Mouse (Mus musculus) embryonic facial prominence, embryonic 10.5 days (tissue): ENCODE measurements around the gene Ankrd11. TPM values are rescaled to one million over a fixed set of nuclear protein-coding genes. Genes with fewer than 3 reads are reported as not detected.

Source experiments
- DNase-seq: peaks from one replicate; pipeline ENCODE4 v3.0.0-alpha.2; 2017; ENCODE audit warnings: low spot score
- H3K27ac ChIP-seq: fragments of 300-500 bp; sonication (generic); replicated peaks from 2 replicates; pipeline ENCODE4 v1.5.1; 2016; ENCODE audit warnings: mild to moderate bottlenecking
- H3K27me3 ChIP-seq: fragments of 300-500 bp; sonication (generic); replicated peaks from 2 replicates; pipeline ENCODE4 v1.6.1; 2016; ENCODE audit warnings: low read depth, mild to moderate bottlenecking; ENCODE audit not compliant: poor library complexity, severe bottlenecking
- H3K36me3 ChIP-seq: fragments of 300-500 bp; sonication (generic); replicated peaks from 2 replicates; pipeline ENCODE4 v1.6.1; 2016; ENCODE audit warnings: mild to moderate bottlenecking, moderate library complexity
- H3K4me1 ChIP-seq: fragments of 300-500 bp; sonication (generic); 2 replicates; pipeline ENCODE4 v1.6.1; 2016
- H3K4me3 ChIP-seq: fragments of 300-500 bp; sonication (generic); 2 replicates; pipeline ENCODE4 v1.5.1; 2016; ENCODE audit warnings: mild to moderate bottlenecking, moderate library complexity
- H3K9me3 ChIP-seq: fragments of 300-500 bp; sonication (generic); 2 replicates; pipeline ENCODE4 v1.6.1; 2016; ENCODE audit warnings: mild to moderate bottlenecking
- WGBS: fragments of 180-500 bp; shearing (Covaris S2); methylation state at CpG from one replicate; pipeline ENCODE4 v1.1.7; 2016; 5-methylcytosine and 5-hydroxymethylcytosine counted together
- polyA plus RNA-seq: library from polyadenylated mRNA; unstranded; fragments of >200 nt; fragmentation: Nextera tagmentation; extraction: Ambion mirVana; gene quantifications from 2 replicates; pipeline ENCODE4 v1.2.1, GENCODE M21; 2016

Ankrd11 gene
- polyA plus RNA-seq, 1 experiment from 2014 or later, result 41.2 TPM

GRCm38 (mm10) chr8:122904496-122904895 lies 137.6 kb downstream of the Ankrd11 start:
- Histone ChIP-seq H3K27ac (no peak overlapping the region), H3K4me1 (0 out of 2 replicates have a peak, but pooled peaks cover 8% of the 10 kb centered on the region), H3K27me3 (no peaks in the 10 kb centered on the region), H3K36me3 (peaks cover 69% of the 10 kb centered on the region), H3K9me3 (no peaks in the 10 kb centered on the region), H3K4me3 (no peak overlapping the region)
- no peak for DNase-seq
- 92% methylated on average over 11 of the region's 11 CpGs for WGBS

GRCm38 (mm10) chr8:122903002-122903401 lies 139.1 kb downstream of the Ankrd11 start:
- Histone ChIP-seq H3K27me3 (no peaks in the 10 kb centered on the region), H3K4me3 (no peak overlapping the region), H3K4me1 (0 out of 2 replicates have a peak, but pooled peaks cover 8% of the 10 kb centered on the region), H3K27ac (no peak overlapping the region), H3K36me3 (peaks cover 73% of the 10 kb centered on the region), H3K9me3 (no peaks in the 10 kb centered on the region)
- no peak for DNase-seq
- 57% methylated on average over 5 of the region's 5 CpGs for WGBS

GRCm38 (mm10) chr8:122902581-122902980 lies 139.5 kb downstream of the Ankrd11 start:
- 71% methylated on average over 3 of the region's 3 CpGs for WGBS
- H3K4me3 ChIP-seq, result no peak overlapping the region
- DNase-seq, result no peak
- H3K4me1 ChIP-seq, result 0 out of 2 replicates have a peak, but pooled peaks cover 8% of the 10 kb centered on the region
- no peaks in the 10 kb centered on the region for H3K9me3 ChIP-seq
- H3K36me3 ChIP-seq, result peaks cover 73% of the 10 kb centered on the region
- no peak overlapping the region for H3K27ac ChIP-seq
- no peaks in the 10 kb centered on the region for H3K27me3 ChIP-seq

GRCm38 (mm10) chr8:122901892-122902515 lies 140.1 kb downstream of the Ankrd11 start:
- Histone ChIP-seq H3K27me3 (no peaks in the 10 kb centered on the region), H3K4me3 (no peak overlapping the region), H3K27ac (no peak overlapping the region), H3K36me3 (peaks cover 73% of the 10 kb centered on the region), H3K4me1 (0 out of 2 replicates have a peak, but pooled peaks cover 8% of the 10 kb centered on the region), H3K9me3 (no peaks in the 10 kb centered on the region)
- DNase-seq, result no peak
- WGBS, result 90% methylated on average over 8 of the region's 8 CpGs

GRCm38 (mm10) chr8:122901476-122901875 lies 140.6 kb downstream of the Ankrd11 start:
- Histone ChIP-seq H3K27me3 (no peaks in the 10 kb centered on the region), H3K36me3 (peaks cover 75% of the 10 kb centered on the region), H3K9me3 (no peaks in the 10 kb centered on the region), H3K27ac (no peak overlapping the region), H3K4me3 (no peak overlapping the region), H3K4me1 (0 out of 2 replicates have a peak, but pooled peaks cover 8% of the 10 kb centered on the region)
- 91% methylated on average over 7 of the region's 7 CpGs for WGBS
- DNase-seq, result no peak

GRCm38 (mm10) chr8:122899085-122899484 lies 143.0 kb downstream of the Ankrd11 start:
- H3K27me3 ChIP-seq, result no peaks in the 10 kb centered on the region
- no peaks in the 10 kb centered on the region for H3K9me3 ChIP-seq
- no peak for DNase-seq
- H3K36me3 ChIP-seq, result peaks cover 87% of the 10 kb centered on the region
- no peak overlapping the region for H3K4me3 ChIP-seq
- H3K4me1 ChIP-seq, result 0 out of 2 replicates have a peak, but pooled peaks cover 7% of the 10 kb centered on the region
- WGBS, result 79% methylated on average over 5 of the region's 5 CpGs
- H3K27ac ChIP-seq, result no peak overlapping the region

- 96% methylated on average over 12 of the region's 12 CpGs for WGBS
- H3K36me3 ChIP-seq, result peaks cover 88% of the 10 kb centered on the region
Measured at GRCm38 (mm10) chr8:122898473-122898872, 143.6 kb downstream of the Ankrd11 start.

GRCm38 (mm10) chr8:122898018-122898417 lies 144.1 kb downstream of the Ankrd11 start:
- Histone ChIP-seq H3K4me1 (0 out of 2 replicates have a peak, but pooled peaks cover 3% of the 10 kb centered on the region), H3K4me3 (no peak overlapping the region), H3K27me3 (no peaks in the 10 kb centered on the region), H3K27ac (no peak overlapping the region), H3K36me3 (peaks cover 93% of the 10 kb centered on the region), H3K9me3 (no peaks in the 10 kb centered on the region)
- 87% methylated on average over 4 of the region's 4 CpGs for WGBS
- DNase-seq, result no peak

More at GRCm38 (mm10) chr8:122898473-122898872, 143.6 kb downstream of the Ankrd11 start:
- H3K4me1 ChIP-seq, result 0 out of 2 replicates have a peak, but pooled peaks cover 3% of the 10 kb centered on the region
- H3K27me3 ChIP-seq, result no peaks in the 10 kb centered on the region
- H3K27ac ChIP-seq, result no peak overlapping the region
- H3K9me3 ChIP-seq, result no peaks in the 10 kb centered on the region
- no peak for DNase-seq
- no peak overlapping the region for H3K4me3 ChIP-seq

- no peak for DNase-seq
- 96% methylated on average over 8 of the region's 8 CpGs for WGBS
- Histone ChIP-seq H3K9me3 (no peaks in the 10 kb centered on the region), H3K27ac (no peak overlapping the region), H3K4me3 (no peak overlapping the region), H3K36me3 (peaks cover 94% of the 10 kb centered on the region), H3K4me1 (no peaks in the 10 kb centered on the region), H3K27me3 (no peaks in the 10 kb centered on the region)
Measured at GRCm38 (mm10) chr8:122897200-122897599, 144.9 kb downstream of the Ankrd11 start.

GRCm38 (mm10) chr8:122896317-122896716 lies 145.8 kb downstream of the Ankrd11 start:
- no peak for DNase-seq
- H3K36me3 ChIP-seq, result peaks cover 97% of the 10 kb centered on the region

GRCm38 (mm10) chr8:122893451-122893850 lies 148.6 kb downstream of the Ankrd11 start:
- no peaks in the 10 kb centered on the region for H3K9me3 ChIP-seq
- no peak overlapping the region for H3K27ac ChIP-seq
- H3K36me3 ChIP-seq, result peaks cover 100% of the 10 kb centered on the region
- no peak overlapping the region for H3K4me3 ChIP-seq
- no peaks in the 10 kb centered on the region for H3K27me3 ChIP-seq
- no peaks in the 10 kb centered on the region for H3K4me1 ChIP-seq
- DNase-seq, result no peak
- 93% methylated on average over 12 of the region's 12 CpGs for WGBS

More at GRCm38 (mm10) chr8:122896317-122896716, 145.8 kb downstream of the Ankrd11 start:
- 95% methylated on average over 11 of the region's 11 CpGs for WGBS
- Histone ChIP-seq H3K27me3 (no peaks in the 10 kb centered on the region), H3K4me1 (no peaks in the 10 kb centered on the region), H3K27ac (no peak overlapping the region), H3K9me3 (no peaks in the 10 kb centered on the region), H3K4me3 (no peak overlapping the region)

GRCm38 (mm10) chr8:122891440-122891839 lies 150.6 kb downstream of the Ankrd11 start:
- DNase-seq, result no peak
- no peak overlapping the region for H3K27ac ChIP-seq
- no peaks in the 10 kb centered on the region for H3K27me3 ChIP-seq
- no peaks in the 10 kb centered on the region for H3K9me3 ChIP-seq
- 91% methylated on average over 12 of the region's 12 CpGs for WGBS
- no peak overlapping the region for H3K4me3 ChIP-seq
- H3K36me3 ChIP-seq, result peaks cover 100% of the 10 kb centered on the region
- H3K4me1 ChIP-seq, result no peaks in the 10 kb centered on the region

GRCm38 (mm10) chr8:122883671-122884070 lies 158.4 kb downstream of the Ankrd11 start:
- Histone ChIP-seq H3K27me3 (no peaks in the 10 kb centered on the region), H3K27ac (no peak overlapping the region), H3K4me1 (peaks cover 21% of the 10 kb centered on the region), H3K9me3 (no peaks in the 10 kb centered on the region), H3K4me3 (no peak overlapping the region), H3K36me3 (peaks cover 77% of the 10 kb centered on the region)
- DNase-seq, result no peak
- 84% methylated on average over 10 of the region's 10 CpGs for WGBS
